Mouse (Mus musculus) layer of hippocampus, postnatal 14 days (tissue): ENCODE measurements around the gene Rps6ka6. TPM values are rescaled to one million over a fixed set of nuclear protein-coding genes. Genes with fewer than 3 reads are reported as not detected.

Source experiments
- DNase-seq, 2 experiments: peaks; one replicate each; pipeline ENCODE4 v3.0.0; 2021 to 2022; ENCODE audit warnings: low spot score in 2 of 2, mixed read lengths in 1 of 2
- long read RNA-seq, 2 experiments: library from polyadenylated mRNA; stranded (forward); transcript quantifications; one replicate each; pipeline ENCODE4 v2.0.0; 2021
- total RNA-seq, 2 experiments: library from RNA; stranded (reverse); gene quantifications; 2 replicates each; pipeline ENCODE4 v1.2.3; 2021

Rps6ka6 gene
- total RNA-seq, result 1 to 10 TPM; 6.4 to 7.7 TPM
- long read RNA-seq, experiment 1, full-length matches to known transcripts, result 1 of 3 reads
- long read RNA-seq, experiment 1, partial matches to known transcripts, result 1 of 3 reads
- long read RNA-seq, experiment 1, other reads (novel, unspliced or antisense), result 1 of 3 reads
- long read RNA-seq, experiment 2, full-length matches to known transcripts, result 3 of 6 reads
- long read RNA-seq, experiment 2, partial matches to known transcripts, result 1 of 6 reads
- long read RNA-seq, experiment 2, other reads (novel, unspliced or antisense), result 2 of 6 reads

DNA sequence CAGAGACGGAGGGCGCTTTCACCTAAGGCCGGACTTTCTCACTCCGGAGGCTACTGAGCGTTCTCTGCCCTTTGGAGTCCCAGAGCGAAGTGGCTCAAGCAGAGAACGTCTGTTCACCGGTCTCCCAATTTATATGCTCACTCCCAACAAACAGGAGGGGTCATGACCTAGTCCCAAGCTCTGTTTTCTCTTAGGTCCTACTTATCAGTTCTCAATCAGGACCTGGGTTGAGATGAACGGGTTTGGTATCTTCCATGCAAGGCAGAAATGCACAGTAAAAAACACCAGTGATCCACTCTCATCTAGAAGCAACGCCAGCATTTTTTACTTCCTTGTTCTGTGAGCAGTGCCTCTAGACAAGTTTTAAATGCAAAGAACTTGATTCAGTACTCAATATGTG, at the start of gene Rps6ka6:
TSS of gene Rps6ka6 (minus strand) at position 101 of the 400 bp plus-strand sequence.
- DNase-seq, result no peak

DNA sequence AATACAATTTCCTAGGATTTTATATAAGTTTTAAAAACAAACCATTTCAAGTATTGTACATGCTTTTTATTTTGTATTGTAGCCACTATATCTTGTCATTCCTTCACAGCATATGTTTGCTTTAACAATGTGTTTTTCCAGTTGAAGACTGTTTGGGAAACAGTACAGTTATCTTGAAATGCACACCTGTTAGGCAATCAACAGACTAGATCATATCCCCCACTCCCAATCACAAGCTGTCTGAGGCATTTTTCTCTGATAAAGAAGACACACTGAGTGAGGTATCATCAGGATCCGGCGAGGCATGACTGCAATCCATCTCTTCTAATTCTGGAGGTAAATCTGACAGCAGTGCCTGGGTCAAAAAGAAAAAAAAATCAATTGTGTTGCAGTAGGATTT, 39.3 kb upstream of the Rps6ka6 start:
- DNase-seq, result no peak

DNA sequence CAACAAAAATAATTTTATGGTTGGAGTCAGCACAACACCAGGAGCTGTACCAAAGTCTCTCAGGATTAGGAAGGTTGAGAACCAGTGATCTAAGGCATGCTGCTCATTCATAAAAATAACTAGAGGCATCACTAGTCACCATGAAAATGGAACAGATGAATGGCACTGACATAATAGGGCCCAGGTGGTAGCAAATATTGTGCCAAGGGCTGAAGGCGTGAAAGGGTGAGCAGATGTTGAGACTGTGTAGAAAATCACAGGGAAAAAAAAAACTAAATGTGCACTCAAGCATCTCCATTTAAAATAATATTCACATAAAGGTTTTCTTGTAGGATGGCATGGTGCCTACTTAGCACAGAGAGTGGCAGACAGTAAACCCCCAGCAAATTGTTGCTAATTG, 19.6 kb downstream of the Rps6ka6 start:
- no peak for DNase-seq

DNA sequence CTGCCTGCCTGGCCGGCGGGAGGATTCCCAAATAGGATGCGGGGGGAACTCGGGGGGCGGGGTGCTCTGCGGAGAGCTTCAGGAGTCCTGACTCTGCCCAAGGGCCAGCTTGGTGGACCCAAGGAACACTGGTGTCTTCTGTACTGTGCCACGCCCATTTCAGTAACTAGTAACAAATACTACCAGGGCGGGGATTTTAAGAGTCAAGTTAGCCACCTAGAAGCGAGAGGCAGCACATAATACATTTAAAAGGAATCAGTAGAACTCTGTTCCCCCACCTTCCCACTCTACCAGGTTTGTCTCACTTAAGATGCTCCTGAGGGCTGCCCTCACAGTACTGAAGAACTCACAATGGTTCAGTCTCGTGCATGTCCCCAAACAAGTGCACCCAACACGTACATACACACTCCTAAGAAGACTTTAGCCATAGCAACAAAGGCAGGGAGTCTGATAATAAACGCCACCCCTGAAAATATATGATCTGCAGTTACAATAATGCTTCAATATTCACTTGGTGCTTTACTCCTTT, 74.1 kb downstream of the Rps6ka6 start:
- DNase-seq, result peak in 1 of 2 experiments; percentile 31

DNA sequence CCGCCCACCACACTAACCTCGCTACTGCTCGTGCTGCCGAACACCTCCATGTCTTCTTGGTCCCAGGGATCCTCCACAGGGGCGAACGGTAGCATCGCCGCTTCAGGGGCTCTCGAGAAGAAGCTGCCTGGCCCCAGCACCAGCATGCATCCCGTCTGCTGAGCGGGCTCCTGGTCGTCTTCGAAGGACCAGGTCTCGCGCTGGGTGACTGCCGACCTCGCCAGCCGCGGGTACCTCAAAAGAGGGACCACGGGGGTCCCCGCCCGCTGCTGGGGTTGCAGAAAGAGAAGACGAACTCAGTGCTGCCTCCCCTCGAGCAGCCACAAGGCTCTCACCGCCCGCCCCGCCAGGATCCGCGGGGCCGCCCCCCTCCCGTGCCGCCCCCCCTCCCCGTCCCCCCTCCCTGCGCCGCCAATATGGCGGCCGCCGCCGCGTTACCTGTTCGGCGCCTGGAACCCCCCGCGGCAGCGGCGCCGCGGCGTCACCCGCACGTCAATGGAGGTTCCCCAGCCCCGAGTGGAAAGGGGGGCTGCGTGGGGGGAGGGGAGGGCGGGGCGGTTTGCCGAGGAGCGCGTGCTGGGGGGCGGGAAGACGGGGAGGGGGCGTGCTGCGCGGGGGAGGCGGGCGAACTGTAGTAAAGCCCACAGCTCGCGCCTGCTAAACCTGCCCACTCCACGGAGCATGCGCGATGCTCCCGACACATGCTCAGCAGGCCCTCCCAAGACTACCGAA, 74.8 kb downstream of the Rps6ka6 start:
- peak in 1 of 2 experiments; percentile 39 for DNase-seq

DNA sequence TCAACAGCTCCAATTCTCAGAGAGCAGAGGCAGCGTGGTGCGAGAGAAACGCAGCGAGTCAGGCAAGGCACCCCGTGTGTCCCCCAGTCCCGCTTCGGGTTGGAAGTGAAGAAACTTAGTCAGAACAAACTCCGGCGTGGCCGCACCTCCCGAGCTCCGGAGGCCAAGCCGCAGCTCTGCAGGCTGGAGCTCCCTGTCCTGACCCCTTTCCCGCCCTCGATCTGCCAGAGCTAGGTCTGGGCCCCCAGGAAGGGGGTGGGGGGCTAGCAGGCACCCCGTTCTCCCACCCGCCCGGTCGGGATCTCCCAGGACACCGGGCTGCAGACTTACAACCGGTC, 75.3 kb downstream of the Rps6ka6 start:
- peak in 1 of 2 experiments; percentile 29 for DNase-seq

DNA sequence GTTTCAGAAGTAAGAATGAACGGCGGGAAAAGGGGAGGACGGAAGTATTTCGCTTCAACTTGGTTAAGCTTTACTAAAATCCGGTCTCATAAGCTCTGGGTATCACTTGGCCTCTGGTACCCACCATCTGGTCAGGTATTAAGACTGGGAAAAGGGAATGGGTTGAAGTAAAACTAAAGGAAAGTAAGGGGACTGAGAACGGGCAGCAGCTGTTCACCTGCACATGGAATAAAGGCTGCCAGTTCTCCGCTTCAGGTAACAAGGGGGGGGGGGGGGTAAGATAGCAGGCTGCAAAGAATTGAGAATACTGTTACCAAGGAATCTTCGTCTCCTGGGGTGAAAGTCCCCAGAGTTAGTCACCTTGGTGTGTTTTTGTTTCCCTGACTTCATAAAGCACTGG, 75.7 kb downstream of the Rps6ka6 start:
- no peak for DNase-seq

DNA sequence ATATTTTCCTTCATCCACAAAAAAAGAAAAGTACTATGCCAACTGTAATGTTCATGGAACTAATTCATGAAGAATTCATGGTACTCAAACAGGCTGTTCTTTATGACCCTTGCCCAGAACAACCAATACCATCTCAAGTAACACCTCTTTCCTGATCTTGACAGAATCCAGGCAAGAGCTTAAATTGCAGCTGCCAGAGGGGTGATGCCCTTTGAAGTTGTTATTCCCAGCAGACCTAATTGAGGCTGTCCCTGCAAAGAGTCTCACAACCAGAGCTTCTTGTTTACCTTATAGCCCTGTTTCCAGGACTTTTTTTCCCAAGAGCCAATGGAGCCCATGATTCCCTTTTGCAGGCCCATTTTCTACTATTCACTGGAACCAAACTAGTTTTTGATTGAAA, 77.6 kb downstream of the Rps6ka6 start:
- DNase-seq, result no peak

DNA sequence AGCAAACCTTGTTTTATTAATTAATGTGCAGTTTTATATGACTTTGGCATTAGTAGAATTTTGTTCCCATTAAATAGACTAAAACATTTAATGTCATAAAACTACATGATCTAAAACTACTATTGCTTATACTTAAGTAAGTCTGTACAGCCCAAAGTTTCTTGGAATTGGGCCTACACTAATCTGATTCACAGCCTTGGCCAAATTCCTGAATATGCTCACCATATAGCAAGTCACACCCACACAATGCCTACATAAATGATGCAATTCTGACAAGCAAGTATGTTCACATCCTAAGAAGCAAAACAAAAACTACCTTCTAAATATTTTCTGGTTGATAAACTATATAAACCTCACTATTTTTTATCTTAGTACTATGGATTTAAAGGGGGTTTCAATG, 101.2 kb downstream of the Rps6ka6 start:
- no peak for DNase-seq

DNA sequence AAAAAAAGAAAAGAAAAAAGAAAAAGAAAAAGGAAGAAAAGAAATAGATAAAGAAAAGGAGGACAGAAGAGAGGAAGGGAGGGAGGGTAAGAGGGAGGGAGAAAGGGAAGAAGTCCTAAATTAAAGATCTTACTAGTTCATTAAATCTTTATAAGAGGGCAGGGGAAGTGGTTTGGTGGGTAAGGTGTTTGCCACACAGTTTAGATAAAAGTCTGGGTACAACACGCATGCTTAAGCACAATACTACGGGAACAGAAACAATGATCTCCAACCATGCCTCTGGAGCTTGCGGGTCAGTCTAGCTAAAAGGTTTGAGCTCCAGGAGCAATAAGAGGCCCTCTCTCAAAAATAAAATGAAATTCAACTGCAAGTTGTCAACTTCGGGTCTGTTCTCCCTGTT, 123.0 kb downstream of the Rps6ka6 start:
- DNase-seq, result no peak

DNA sequence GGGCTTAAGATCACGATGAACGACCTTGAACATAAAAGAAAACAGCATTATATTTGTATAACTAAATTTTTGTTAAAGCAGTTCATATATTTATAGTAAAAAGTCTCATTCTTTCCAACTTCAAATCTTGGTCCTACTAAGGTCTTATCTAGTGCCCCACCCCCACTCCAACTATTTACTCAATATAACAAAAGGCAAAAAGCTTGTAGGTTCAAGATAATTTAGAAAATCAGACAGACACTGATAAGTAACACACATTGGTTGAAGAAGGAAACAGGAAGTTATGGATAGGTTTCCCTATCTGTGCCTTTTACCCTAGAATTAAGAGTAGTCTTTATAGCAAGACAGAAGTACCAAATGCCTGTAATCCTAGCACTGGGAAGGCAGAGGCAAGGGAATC, 132.9 kb downstream of the Rps6ka6 start:
- DNase-seq, result no peak

DNA sequence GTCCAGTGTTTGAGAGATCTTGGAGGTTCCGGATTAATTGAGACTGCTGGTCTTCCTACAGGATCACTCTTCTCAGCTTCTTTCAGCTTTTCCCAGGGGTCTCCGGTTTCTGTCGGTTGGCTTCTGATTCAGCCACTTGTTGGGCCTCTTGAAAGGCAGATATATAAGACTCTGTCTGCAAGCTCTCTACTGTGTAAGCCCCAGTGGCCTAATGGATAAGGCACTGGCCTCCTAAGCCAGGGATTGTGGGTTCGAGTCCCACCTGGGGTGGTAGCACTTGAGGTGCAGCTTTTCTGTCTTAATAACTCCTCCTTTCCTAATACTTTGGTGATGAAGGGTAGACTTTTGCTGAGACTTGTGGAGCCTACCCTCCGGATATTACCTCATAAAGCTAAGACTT, 160.7 kb downstream of the Rps6ka6 start:
- no peak for DNase-seq

DNA sequence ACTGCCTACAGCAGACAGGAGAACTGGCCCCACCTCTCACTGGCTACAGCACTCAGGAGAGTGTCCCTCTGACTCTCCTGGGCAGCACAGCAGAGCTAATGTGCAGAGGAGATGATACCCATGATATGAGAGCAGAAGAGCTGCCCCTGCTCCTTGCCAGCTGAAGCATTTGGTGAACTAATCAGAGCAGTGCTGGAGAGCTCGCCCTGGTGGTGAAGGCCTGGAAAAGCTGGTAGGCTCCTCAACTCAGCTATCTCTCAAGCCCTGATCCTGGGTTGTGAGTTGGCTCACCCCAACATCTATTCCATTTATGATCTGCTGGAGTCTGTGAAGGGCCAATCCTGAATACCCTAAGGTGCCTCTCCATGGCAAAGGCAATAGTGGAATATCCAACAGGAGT, 163.6 kb downstream of the Rps6ka6 start:
- DNase-seq, result no peak

Other genes starting within 250 kb of the Rps6ka6 start
- 1 to 10 TPM; 3.4 to 3.8 TPM for gene Hdx, start 159.1 kb upstream of the Rps6ka6 start, total RNA-seq